Mouse (Mus musculus) forebrain, embryonic 16.5 days (tissue): ENCODE measurements around the gene Mettl26. TPM values are rescaled to one million over a fixed set of nuclear protein-coding genes. Genes with fewer than 3 reads are reported as not detected.

ENCODE experiments used
- ATAC-seq: fragments of 200-750 bp; cut with Nextera tagmentation; 2 replicates; pipeline ENCODE4 v1.8.0; 2017; ENCODE audit warnings: mild to moderate bottlenecking, moderate library complexity
- H3K27ac ChIP-seq: fragments of 300-500 bp; sonication (generic); 2 replicates; pipeline ENCODE4 v1.5.1; 2014; ENCODE audit warnings: low read length, control low read depth
- H3K27me3 ChIP-seq: fragments of 300-500 bp; sonication (generic); replicated peaks from 2 replicates; pipeline ENCODE4 v1.6.1; 2014; ENCODE audit warnings: low read length; ENCODE audit not compliant: control insufficient read depth, insufficient read depth
- H3K36me3 ChIP-seq: fragments of 300-500 bp; sonication (generic); 2 replicates; pipeline ENCODE4 v1.6.1; 2014; ENCODE audit not compliant: control insufficient read depth, insufficient read depth
- H3K4me1 ChIP-seq: fragments of 300-500 bp; sonication (generic); replicated peaks from 2 replicates; pipeline ENCODE4 v1.6.1; 2014; ENCODE audit warnings: low read length; ENCODE audit not compliant: control insufficient read depth, insufficient read depth
- H3K4me2 ChIP-seq: fragments of 300-500 bp; sonication (generic); 2 replicates; pipeline ENCODE4 v1.6.1; 2014; ENCODE audit warnings: mild to moderate bottlenecking, low read length, control low read depth
- H3K4me3 ChIP-seq: fragments of 300-500 bp; sonication (generic); replicated peaks from 2 replicates; pipeline ENCODE4 v1.5.1; 2014; ENCODE audit warnings: mild to moderate bottlenecking, low read length, control low read depth
- H3K9ac ChIP-seq: fragments of 300-500 bp; sonication (generic); replicated peaks from 2 replicates; pipeline ENCODE4 v1.6.1; 2014; ENCODE audit warnings: low read depth, low read length, control low read depth
- H3K9me3 ChIP-seq: fragments of 300-500 bp; sonication (generic); 2 replicates; pipeline ENCODE4 v1.6.1; 2016; ENCODE audit warnings: low read length; ENCODE audit not compliant: control insufficient read depth
- WGBS: fragments of 180-500 bp; shearing (Covaris S2); extraction: QIAGEN DNeasy Blood & Tissue Kit; methylation state at CpG from one replicate; pipeline ENCODE4 v1.1.7; 2014; 5-methylcytosine and 5-hydroxymethylcytosine counted together
- polyA plus RNA-seq: library from polyadenylated mRNA; unstranded; fragments of >200 nt; fragmentation: Nextera tagmentation; extraction: Ambion mirVana; gene quantifications from 2 replicates; pipeline ENCODE4 v1.2.1, GENCODE M21; 2015

Mettl26 gene
- polyA plus RNA-seq, 1 experiment from 2014 or later: 59.7 TPM

DNA sequence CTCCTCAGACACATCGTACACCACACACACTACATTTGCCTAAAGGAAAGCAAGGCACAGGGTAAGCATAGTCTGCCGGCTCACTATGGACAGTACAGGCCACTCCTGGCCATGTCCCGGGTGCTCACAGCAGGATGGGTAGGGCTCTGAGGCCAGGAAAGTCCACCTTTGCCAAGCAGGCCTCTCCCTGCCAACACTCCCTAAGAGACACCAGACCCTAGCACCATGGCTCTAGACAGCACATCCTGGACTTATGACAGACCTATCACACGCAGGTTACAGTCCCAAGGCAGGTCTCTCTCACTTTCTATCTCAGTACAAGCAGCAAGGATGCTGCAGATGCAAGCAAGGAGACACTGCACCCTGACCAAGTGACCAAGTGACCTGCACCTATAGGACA, 31.8 kb upstream of the Mettl26 start:
- Histone ChIP-seq H3K36me3 (peaks cover 26% of the 10 kb centered on the region), H3K4me3 (peak overlapping the region; percentile 87; the same call in 1 of the 2 replicates), H3K9ac (no peak overlapping the region; the same call in 1 of the 2 replicates), H3K4me2 (peak overlapping the region; percentile 89; the same call in 1 of the 2 replicates), H3K9me3 (no peaks in the 10 kb centered on the region), H3K27me3 (no peaks in the 10 kb centered on the region), H3K27ac (no peak overlapping the region), H3K4me1 (peaks cover 19% of the 10 kb centered on the region)
- ATAC-seq: no peak
- 91% methylated on average over 4 of the region's 4 CpGs for WGBS

- WGBS: 3% methylated on average over 38 of the region's 38 CpGs
- peak; percentile 8; the same call in 1 of the 2 replicates for ATAC-seq
- Histone ChIP-seq H3K4me3 (peak overlapping the region; percentile 87), H3K27ac (peak overlapping the region; percentile 66), H3K9ac (peak overlapping the region; percentile 78), H3K4me2 (peak overlapping the region; percentile 89), H3K27me3 (no peaks in the 10 kb centered on the region), H3K36me3 (peaks cover 26% of the 10 kb centered on the region), H3K4me1 (peaks cover 16% of the 10 kb centered on the region), H3K9me3 (no peaks in the 10 kb centered on the region)
Measured at GRCm38 (mm10) chr17:25843636-25844395, 31.1 kb upstream of the Mettl26 start.

- H3K36me3 ChIP-seq: peaks cover 20% of the 10 kb centered on the region
- peak; percentile 98 for ATAC-seq
Measured at GRCm38 (mm10) chr17:25844396-25844901, 30.4 kb upstream of the Mettl26 start, which contains the start of gene Rhot2. Gene Rhot2, minus strand, starts transcription at chr17:25844851.

GRCm38 (mm10) chr17:25860229-25860628, 14.6 kb upstream of the Mettl26 start:
- peak overlapping the region; percentile 90 for H3K4me2 ChIP-seq
- no peak overlapping the region; the same call in 1 of the 2 replicates for H3K4me3 ChIP-seq
- 95% methylated on average over 6 of the region's 6 CpGs for WGBS
- H3K27ac ChIP-seq: no peak overlapping the region
- H3K9ac ChIP-seq: peak overlapping the region; percentile 72; the same call in 1 of the 2 replicates
- H3K9me3 ChIP-seq: no peaks in the 10 kb centered on the region
- peaks cover 16% of the 10 kb centered on the region for H3K4me1 ChIP-seq
- ATAC-seq: no peak
- H3K27me3 ChIP-seq: no peaks in the 10 kb centered on the region
- no peaks in the 10 kb centered on the region for H3K36me3 ChIP-seq

More at GRCm38 (mm10) chr17:25844396-25844901, 30.4 kb upstream of the Mettl26 start, which contains the start of gene Rhot2:
- H3K4me3 ChIP-seq: peak within 1 kb of the TSS; percentile 87
- peak within 1 kb of the TSS; percentile 78 for H3K9ac ChIP-seq
- H3K9me3 ChIP-seq: no peaks in the 10 kb centered on the region
- no peaks in the 10 kb centered on the region for H3K27me3 ChIP-seq
- peaks cover 16% of the 10 kb centered on the region for H3K4me1 ChIP-seq
- H3K27ac ChIP-seq: peak within 1 kb of the TSS; percentile 66
- peak within 1 kb of the TSS; percentile 89 for H3K4me2 ChIP-seq
- WGBS: 1% methylated on average over 21 of the region's 21 CpGs

- H3K36me3 ChIP-seq: no peaks in the 10 kb centered on the region
- H3K27ac ChIP-seq: peak within 1 kb of the TSS; percentile 80
- H3K27me3 ChIP-seq: no peaks in the 10 kb centered on the region
- 2% methylated on average over 65 of the region's 65 CpGs for WGBS
- no peaks in the 10 kb centered on the region for H3K9me3 ChIP-seq
- peak; percentile 98 for ATAC-seq
- peak within 1 kb of the TSS; percentile 72 for H3K9ac ChIP-seq
- H3K4me1 ChIP-seq: peaks cover 16% of the 10 kb centered on the region
- H3K4me3 ChIP-seq: peak within 1 kb of the TSS; percentile 75
- H3K4me2 ChIP-seq: peak within 1 kb of the TSS; percentile 90
Measured at GRCm38 (mm10) chr17:25860832-25861703, 13.8 kb upstream of the Mettl26 start, which contains the start of gene Wdr90. Gene Wdr90, minus strand, starts transcription at chr17:25861501.

DNA sequence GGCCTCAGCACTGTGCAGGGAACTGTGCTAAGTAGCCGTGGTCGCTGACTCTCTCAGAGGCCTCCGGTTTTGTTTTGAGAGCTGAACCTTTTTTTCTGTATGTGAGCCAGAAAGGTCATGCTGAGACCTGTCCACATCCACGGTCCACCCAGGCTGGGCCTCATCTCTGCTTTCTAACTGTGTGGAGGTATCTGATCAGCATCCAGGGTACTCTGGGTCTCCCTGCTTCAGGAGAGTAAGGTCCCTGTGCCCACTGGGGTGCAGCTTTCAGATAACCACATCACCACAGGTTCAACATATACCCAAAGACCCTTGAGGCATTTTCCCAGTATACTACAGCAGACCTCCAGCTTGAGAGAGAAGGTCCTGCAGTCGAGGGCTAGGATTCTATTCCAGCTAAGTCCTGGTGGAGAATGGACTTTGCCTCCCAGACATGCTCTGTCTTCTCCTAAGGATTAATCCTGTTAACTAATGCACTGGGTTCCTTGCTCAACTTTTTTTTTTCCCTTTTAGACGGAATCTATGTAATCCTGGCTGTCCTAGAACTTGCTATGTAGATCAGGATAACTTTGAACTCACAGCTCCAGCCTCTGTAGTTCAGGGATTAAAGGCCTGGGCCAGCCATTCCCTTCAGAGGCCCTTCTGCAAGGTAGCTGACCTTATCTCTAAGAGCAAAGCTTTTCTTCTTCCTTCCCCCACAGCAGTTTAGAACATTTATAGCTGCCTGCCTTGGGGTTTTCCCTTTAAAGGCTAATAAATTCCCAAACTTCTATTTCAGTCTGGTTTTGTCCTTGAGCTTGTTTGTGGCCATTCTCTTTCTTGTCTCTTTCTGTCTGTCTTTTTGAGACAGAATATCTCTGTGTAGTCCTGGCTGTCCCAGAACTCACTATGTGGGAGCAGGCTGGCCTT, 12.9 kb upstream of the Mettl26 start:
- peaks cover 16% of the 10 kb centered on the region for H3K4me1 ChIP-seq
- H3K27ac ChIP-seq: peak overlapping the region; percentile 80
- peak overlapping the region; percentile 90 for H3K4me2 ChIP-seq
- peak overlapping the region; percentile 72 for H3K9ac ChIP-seq
- ATAC-seq: peak; percentile 24
- WGBS: 10% methylated on average over 6 of the region's 6 CpGs
- no peaks in the 10 kb centered on the region for H3K9me3 ChIP-seq
- peak overlapping the region; percentile 75 for H3K4me3 ChIP-seq
- no peaks in the 10 kb centered on the region for H3K27me3 ChIP-seq
- no peaks in the 10 kb centered on the region for H3K36me3 ChIP-seq

GRCm38 (mm10) chr17:25863681-25864080, 11.2 kb upstream of the Mettl26 start:
- no peak overlapping the region for H3K27ac ChIP-seq
- no peak overlapping the region for H3K4me3 ChIP-seq
- H3K4me2 ChIP-seq: no peak overlapping the region
- no peaks in the 10 kb centered on the region for H3K36me3 ChIP-seq
- no peaks in the 10 kb centered on the region for H3K27me3 ChIP-seq
- peaks cover 25% of the 10 kb centered on the region for H3K4me1 ChIP-seq
- 94% methylated on average over 6 of the region's 6 CpGs for WGBS
- H3K9ac ChIP-seq: no peak overlapping the region
- ATAC-seq: no peak
- no peaks in the 10 kb centered on the region for H3K9me3 ChIP-seq

- H3K4me1 ChIP-seq: peaks cover 28% of the 10 kb centered on the region
- no peaks in the 10 kb centered on the region for H3K36me3 ChIP-seq
- no peak overlapping the region for H3K4me2 ChIP-seq
- no peaks in the 10 kb centered on the region for H3K9me3 ChIP-seq
- 93% methylated on average over 14 of the region's 14 CpGs for WGBS
- no peak overlapping the region for H3K4me3 ChIP-seq
- H3K27ac ChIP-seq: no peak overlapping the region
- H3K9ac ChIP-seq: no peak overlapping the region
- no peak for ATAC-seq
- H3K27me3 ChIP-seq: no peaks in the 10 kb centered on the region
Measured at GRCm38 (mm10) chr17:25864311-25864710, 10.6 kb upstream of the Mettl26 start.
